Mouse (Mus musculus) olfactory bulb, adult 2 months (tissue): ENCODE results near the gene Olfr91.
"Not testable (repeated sequence)": the region's sequence is repeated elsewhere in the genome, so short reads cannot be mapped to it uniquely, and the experiment has no call there.

Experiments
- CTCF ChIP-seq: fragments of 200-500 bp; IDR thresholded peaks from 2 replicates; pipeline ENCODE4 v1.5.1; 2012; ENCODE audit warnings: low read depth, mild to moderate bottlenecking, low read length, moderate library complexity; ENCODE audit not compliant: insufficient read depth
- POLR2A ChIP-seq: fragments of 200-500 bp; IDR thresholded peaks from 2 replicates; pipeline ENCODE4 v1.6.1; 2012; ENCODE audit warnings: mild to moderate bottlenecking, low read depth, low read length, moderate library complexity; ENCODE audit not compliant: insufficient read depth

GRCm38 (mm10) chr17:37131366-37131765 is 33.3 kb upstream of the Olfr91 start:
- not testable (repeated sequence) for TF ChIP-seq POLR2A, CTCF
